Mouse (Mus musculus): ENCODE results near the gene Ctxn1.
A peak's percentile ranks its signal among the peaks of the same experiment; 100 is the strongest.

GRCm38 (mm10) chr8:4252116-4252760 is 6.8 kb downstream of the Ctxn1 start:
- no peak for TF ChIP-seq EP300 (IDR thresholded peaks at IDR 0.05; ENCODE audit: low read depth in 1 of 2, low read length in 2 of 2)
- no peak for TF ChIP-seq TCF12 (IDR thresholded peaks at IDR 0.05; ENCODE audit: low read depth, low read length)
- TF ChIP-seq CTCF (IDR thresholded peaks at IDR 0.05 in 2 of 3, conservative IDR thresholded peaks at IDR 0.05 in 1 of 3; ENCODE audit: control insufficient read depth in 1 of 3, insufficient read depth in 1 of 3, low read depth in 2 of 3, low read length in 3 of 3, poor library complexity in 1 of 3, severe bottlenecking in 1 of 3), result no peak
- no peak for TF ChIP-seq MAX (IDR thresholded peaks at IDR 0.05; ENCODE audit: low read length)
- no peak for TF ChIP-seq ZMIZ1 (IDR thresholded peaks at IDR 0.05; ENCODE audit: low read depth, low read length)
- TF ChIP-seq MYC (IDR thresholded peaks at IDR 0.05; ENCODE audit: low read depth, low read length), result no peak
- TF ChIP-seq NELFE (IDR thresholded peaks at IDR 0.05; ENCODE audit: low read depth, low read length), result no peak
- no peak for TF ChIP-seq TBP (IDR thresholded peaks at IDR 0.05; ENCODE audit: low read depth, low read length)
- TF ChIP-seq ETS1 (IDR thresholded peaks at IDR 0.05; ENCODE audit: low read depth, low read length), result no peak
- no peak for TF ChIP-seq HCFC1 (IDR thresholded peaks at IDR 0.05; ENCODE audit: low read depth, low read length)
- TF ChIP-seq POLR2A (IDR thresholded peaks at IDR 0.05; ENCODE audit: control insufficient read depth in 1 of 2, insufficient read depth in 1 of 2, low read depth in 1 of 2, low read length in 2 of 2, poor library complexity in 1 of 2), result no peak
- TF ChIP-seq ELF1 (IDR thresholded peaks at IDR 0.05; ENCODE audit: low read depth, low read length), result peak; percentile 72
- no peak for TF ChIP-seq ZC3H11A (IDR thresholded peaks at IDR 0.05; ENCODE audit: low read depth, low read length)
- TF ChIP-seq UBTF (IDR thresholded peaks at IDR 0.05; ENCODE audit: borderline replicate concordance, insufficient read depth, low read depth, low read length), result no peak

Data from MEL (cell line).